Mouse (Mus musculus) hindbrain, postnatal 0 days (tissue): ENCODE measurements at regions not wholly inside any gene's neighbourhood (a gene's known extent, or its start where the extent isn't known, plus 50 kb on each side); places are given as distances from the start of the nearest gene placed in this dataset.

Experiments used
- ATAC-seq: fragments of 200-750 bp; cut with Nextera tagmentation; 2 replicates; pipeline ENCODE4 v1.8.0; 2017; ENCODE audit warnings: mild to moderate bottlenecking, moderate TSS enrichment, moderate library complexity
- DNase-seq: peaks from one replicate; pipeline ENCODE4 v3.0.0-alpha.2; 2015; ENCODE audit warnings: low spot score
- H3K27ac ChIP-seq: fragments of 300-500 bp; sonication (generic); 2 replicates; pipeline ENCODE4 v1.5.1; 2014; ENCODE audit warnings: mild to moderate bottlenecking
- H3K27me3 ChIP-seq: fragments of 300-500 bp; sonication (generic); 2 replicates; pipeline ENCODE4 v1.6.1; 2014; ENCODE audit warnings: low read length, mixed read lengths; ENCODE audit not compliant: insufficient read depth
- H3K36me3 ChIP-seq: fragments of 300-500 bp; sonication (generic); 2 replicates; pipeline ENCODE4 v1.6.1; 2014; ENCODE audit warnings: low read length, mixed read lengths; ENCODE audit not compliant: insufficient read depth
- H3K4me1 ChIP-seq: fragments of 300-500 bp; sonication (generic); 2 replicates; pipeline ENCODE4 v1.6.1; 2014; ENCODE audit warnings: antibody characterized with exemption, low read length, mixed read lengths; ENCODE audit not compliant: insufficient read depth
- H3K4me2 ChIP-seq: fragments of 300-500 bp; sonication (generic); 2 replicates; pipeline ENCODE4 v1.6.1; 2014; ENCODE audit warnings: low read depth, mild to moderate bottlenecking, low read length, moderate library complexity, mixed read lengths
- H3K4me3 ChIP-seq: fragments of 300-500 bp; sonication (generic); 2 replicates; pipeline ENCODE4 v1.5.1; 2014; ENCODE audit warnings: low read length
- H3K9ac ChIP-seq: fragments of 300-500 bp; sonication (generic); replicated peaks from 2 replicates; pipeline ENCODE4 v1.6.1; 2014; ENCODE audit warnings: mild to moderate bottlenecking, low read length, moderate library complexity, mixed read lengths
- H3K9me3 ChIP-seq: fragments of 300-500 bp; sonication (generic); 2 replicates; pipeline ENCODE4 v1.6.1; 2016; ENCODE audit warnings: low read length, mixed read lengths
- CTCF ChIP-seq: IDR thresholded peaks from 2 replicates; pipeline ENCODE4 v1.5.1; 2016; ENCODE audit warnings: antibody characterized with exemption, control low read depth, low read depth
- WGBS: fragments of 180-500 bp; shearing (Covaris S2); extraction: QIAGEN DNeasy Blood & Tissue Kit; methylation state at CpG from one replicate; pipeline ENCODE4 v1.1.7; 2014; 5-methylcytosine and 5-hydroxymethylcytosine counted together

- TF ChIP-seq CTCF = no peak
- 53% methylated on average over 11 of the region's 11 CpGs for WGBS
- H3K36me3 ChIP-seq = no peaks in the 10 kb centered on the region
- H3K27ac ChIP-seq = no peak overlapping the region
- H3K9ac ChIP-seq = no peak overlapping the region
- no peak overlapping the region for H3K4me2 ChIP-seq
- ATAC-seq = no peak
- H3K4me1 ChIP-seq = no peaks in the 10 kb centered on the region
- no peak for DNase-seq
- H3K9me3 ChIP-seq = no peaks in the 10 kb centered on the region
- H3K27me3 ChIP-seq = no peaks in the 10 kb centered on the region
- H3K4me3 ChIP-seq = no peak overlapping the region
Observed at GRCm38 (mm10) chr7:37375591-37375990, 397.9 kb downstream of the Zfp536 start.

DNA sequence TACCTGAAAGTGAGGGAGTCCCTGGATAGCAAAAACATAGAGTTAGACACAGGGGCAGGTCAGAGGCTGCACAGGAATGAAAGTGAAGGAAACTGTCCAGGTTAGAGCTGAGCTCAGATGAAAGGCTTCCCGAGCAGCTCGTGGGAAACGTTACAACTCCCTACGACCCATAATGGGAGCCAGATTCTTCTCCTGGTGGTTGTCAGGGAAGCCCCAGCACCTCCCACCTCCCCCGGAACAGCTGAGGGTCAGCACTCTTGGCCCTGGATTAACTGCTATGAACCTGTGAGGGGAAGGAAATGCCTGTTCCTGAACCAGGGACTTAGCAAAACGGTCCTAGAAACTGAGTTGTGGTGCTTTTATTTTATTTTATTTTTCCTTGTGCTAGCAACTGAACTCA is 397.2 kb downstream of the Zfp536 start:
- no peak for TF ChIP-seq CTCF
- Histone ChIP-seq H3K9ac (no peak overlapping the region), H3K4me2 (no peak overlapping the region)

DNA sequence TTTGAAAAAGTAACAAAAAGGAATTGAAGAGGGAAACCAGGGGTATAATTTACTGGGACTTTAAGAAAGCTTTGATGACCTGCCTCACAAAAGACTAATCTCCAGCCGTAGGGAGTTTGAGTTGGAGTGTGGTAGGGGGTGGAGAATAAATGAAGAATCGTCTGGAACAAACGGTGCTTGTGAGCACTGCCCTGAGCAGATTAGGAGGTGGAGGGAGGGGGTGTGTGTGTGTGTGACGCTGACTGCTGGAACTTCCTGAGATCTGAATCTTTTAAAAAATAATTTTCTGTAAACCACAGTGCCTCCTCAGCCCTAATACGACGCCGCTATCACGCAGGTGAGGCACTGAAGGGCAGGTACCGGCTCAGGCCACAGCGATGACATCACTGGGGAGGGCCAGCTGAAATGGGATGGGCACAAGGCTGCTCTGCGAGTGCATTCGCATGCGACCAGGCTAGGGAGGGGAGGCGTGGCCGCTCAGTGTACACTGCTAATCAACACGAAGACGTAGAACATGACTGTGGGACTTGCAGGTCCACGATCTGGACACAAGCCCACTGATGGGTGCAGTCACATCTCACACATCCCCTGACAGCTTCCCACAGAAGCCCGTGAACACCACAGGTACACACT is 395.4 kb downstream of the Zfp536 start:
- no peak overlapping the region for H3K9ac ChIP-seq

More for the DNA sequence above, 397.2 kb downstream of the Zfp536 start:
- H3K27ac ChIP-seq = no peak overlapping the region
- no peak for DNase-seq
- H3K36me3 ChIP-seq = no peaks in the 10 kb centered on the region
- no peak overlapping the region for H3K4me3 ChIP-seq
- 13% methylated on average over 6 of the region's 6 CpGs for WGBS
- H3K27me3 ChIP-seq = no peaks in the 10 kb centered on the region
- H3K4me1 ChIP-seq = no peaks in the 10 kb centered on the region
- no peaks in the 10 kb centered on the region for H3K9me3 ChIP-seq
- no peak for ATAC-seq

DNA sequence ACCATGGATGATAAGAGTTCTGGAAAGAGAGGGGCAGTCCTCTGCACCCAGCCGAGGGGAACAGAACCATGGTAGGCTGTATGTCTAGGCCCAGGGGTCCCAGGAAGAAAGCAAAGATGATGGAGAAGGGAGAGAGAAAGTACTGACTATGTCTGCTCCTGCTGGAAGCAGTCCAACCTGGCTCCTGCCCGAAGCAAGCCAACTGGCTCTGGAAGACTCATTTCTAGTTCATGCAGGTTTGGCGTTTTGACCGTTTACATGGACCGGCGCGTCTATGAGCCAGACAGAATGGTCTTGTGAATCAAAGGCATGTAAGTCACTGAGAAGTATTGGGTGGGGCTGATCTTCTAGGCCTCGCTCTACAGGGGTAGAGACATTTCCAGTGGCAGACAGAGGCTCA is 385.6 kb downstream of the Zfp536 start:
- H3K36me3 ChIP-seq = no peaks in the 10 kb centered on the region
- H3K4me3 ChIP-seq = no peak overlapping the region
- TF ChIP-seq CTCF = no peak
- DNase-seq (no peak), ATAC-seq (no peak)
- 79% methylated on average over 8 of the region's 8 CpGs for WGBS
- H3K4me1 ChIP-seq = 0 out of 2 replicates have a peak, but pooled peaks cover 4% of the 10 kb centered on the region
- no peak overlapping the region for H3K4me2 ChIP-seq
- H3K27me3 ChIP-seq = no peaks in the 10 kb centered on the region
- H3K9ac ChIP-seq = no peak overlapping the region
- H3K9me3 ChIP-seq = no peaks in the 10 kb centered on the region
- no peak overlapping the region for H3K27ac ChIP-seq

More for the DNA sequence above, 395.4 kb downstream of the Zfp536 start:
- TF ChIP-seq CTCF = no peak
- ATAC-seq (peak; percentile 49; the same call in 1 of the 2 replicates), DNase-seq (no peak)
- peak overlapping the region; percentile 35; the same call in 1 of the 2 replicates for H3K4me2 ChIP-seq
- H3K36me3 ChIP-seq = no peaks in the 10 kb centered on the region
- H3K27me3 ChIP-seq = no peaks in the 10 kb centered on the region
- H3K9me3 ChIP-seq = no peaks in the 10 kb centered on the region
- WGBS = 36% methylated on average over 19 of the region's 19 CpGs
- no peaks in the 10 kb centered on the region for H3K4me1 ChIP-seq
- H3K4me3 ChIP-seq = no peak overlapping the region
- no peak overlapping the region for H3K27ac ChIP-seq

DNA sequence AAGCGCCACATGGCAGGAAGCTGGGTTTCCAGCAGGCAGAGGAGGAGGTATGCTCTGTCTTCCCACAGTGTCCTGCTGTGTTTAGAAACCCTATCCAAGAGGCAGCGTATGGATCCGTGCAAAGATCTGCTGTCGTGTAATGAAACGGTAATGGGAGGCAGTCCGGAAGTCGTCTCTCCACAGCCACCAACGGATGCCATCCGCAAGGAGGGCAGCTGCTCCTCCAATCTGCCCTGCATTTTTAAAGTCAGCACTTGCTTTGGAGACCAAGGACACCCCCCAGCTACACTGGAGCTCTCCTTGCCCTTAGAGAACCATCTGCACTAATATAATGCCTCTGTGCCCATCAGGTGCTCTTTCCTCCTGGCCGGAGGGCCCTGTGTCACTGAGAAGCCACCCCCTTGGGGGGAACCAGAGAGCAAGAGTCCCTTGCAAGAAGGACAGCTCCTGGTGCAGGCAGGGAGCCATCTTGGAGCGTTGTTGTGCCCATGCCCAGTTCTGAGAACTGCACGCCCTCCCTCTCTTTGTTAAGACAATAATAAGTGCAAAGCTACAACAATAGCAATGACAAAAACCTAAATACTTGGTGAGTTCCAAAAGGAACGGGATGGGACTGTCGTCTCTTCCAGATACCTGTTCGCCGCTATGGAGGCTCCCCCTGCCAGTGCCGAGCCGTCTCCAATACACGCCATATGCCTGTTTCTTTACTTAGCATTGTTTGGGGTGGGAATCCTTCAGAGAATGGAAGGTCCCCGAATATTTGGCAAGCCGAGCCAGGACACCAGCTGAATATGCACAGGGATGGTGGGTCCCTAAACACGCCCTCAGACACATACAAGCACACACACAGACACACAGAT is 384.4 kb downstream of the Zfp536 start:
- H3K27ac ChIP-seq = peak overlapping the region; percentile 68
- TF ChIP-seq CTCF = no peak
- no peak overlapping the region for H3K4me2 ChIP-seq
- H3K4me3 ChIP-seq = no peak overlapping the region
- 0 out of 2 replicates have a peak, but pooled peaks cover 4% of the 10 kb centered on the region for H3K4me1 ChIP-seq
- ATAC-seq = peak; percentile 65
- no peak overlapping the region for H3K9ac ChIP-seq
- H3K36me3 ChIP-seq = no peaks in the 10 kb centered on the region
- no peaks in the 10 kb centered on the region for H3K9me3 ChIP-seq
- 62% methylated on average over 22 of the region's 22 CpGs for WGBS
- H3K27me3 ChIP-seq = no peaks in the 10 kb centered on the region
- peak; percentile 58 for DNase-seq

- no peaks in the 10 kb centered on the region for H3K9me3 ChIP-seq
- H3K27ac ChIP-seq = peak overlapping the region; percentile 68; the same call in 1 of the 2 replicates
- no peak for DNase-seq
- no peak overlapping the region for H3K4me2 ChIP-seq
- TF ChIP-seq CTCF = no peak
- H3K27me3 ChIP-seq = no peaks in the 10 kb centered on the region
- 85% methylated on average over 2 of the region's 2 CpGs for WGBS
- no peak overlapping the region for H3K4me3 ChIP-seq
- ATAC-seq = no peak
- peaks cover 4% of the 10 kb centered on the region; the same call in 1 of the 2 replicates for H3K4me1 ChIP-seq
- H3K36me3 ChIP-seq = no peaks in the 10 kb centered on the region
- no peak overlapping the region for H3K9ac ChIP-seq
Observed at GRCm38 (mm10) chr7:37389703-37390087, 383.7 kb downstream of the Zfp536 start.
